Mouse (Mus musculus) limb, embryonic 14.5 days (tissue): ENCODE results near the gene Lamb3. TPM values are rescaled to one million over a fixed set of nuclear protein-coding genes. Genes with fewer than 3 reads are reported as not detected.

Source experiments
- ATAC-seq: fragments of 200-750 bp; cut with Nextera tagmentation; 2 replicates; pipeline ENCODE4 v1.8.0; 2017; ENCODE audit warnings: low read depth, moderate number of reproducible peaks, moderate TSS enrichment; ENCODE audit not compliant: low FRiP score
- DNase-seq: peaks from one replicate; pipeline ENCODE4 v3.0.0-alpha.2; 2015; ENCODE audit warnings: low spot score
- H3K27ac ChIP-seq: fragments of 300-500 bp; sonication (generic); replicated peaks from 2 replicates; pipeline ENCODE4 v1.5.1; 2014; ENCODE audit warnings: low read depth, mild to moderate bottlenecking, low read length, moderate library complexity, mixed read lengths
- H3K27me3 ChIP-seq: fragments of 300-500 bp; sonication (generic); 2 replicates; pipeline ENCODE4 v1.6.1; 2014; ENCODE audit warnings: low read length, mixed read lengths; ENCODE audit not compliant: control insufficient read depth, insufficient read depth
- H3K36me3 ChIP-seq: fragments of 300-500 bp; sonication (generic); 2 replicates; pipeline ENCODE4 v1.6.1; 2014; ENCODE audit warnings: mild to moderate bottlenecking, low read length, moderate library complexity, mixed read lengths; ENCODE audit not compliant: control insufficient read depth, insufficient read depth
- H3K4me1 ChIP-seq: fragments of 300-500 bp; sonication (generic); 2 replicates; pipeline ENCODE4 v1.6.1; 2014; ENCODE audit warnings: antibody characterized with exemption, low read length, mixed read lengths; ENCODE audit not compliant: control insufficient read depth, insufficient read depth
- H3K4me2 ChIP-seq: fragments of 300-500 bp; sonication (generic); replicated peaks from 2 replicates; pipeline ENCODE4 v1.6.1; 2014; ENCODE audit warnings: low read depth, mild to moderate bottlenecking, low read length, moderate library complexity; ENCODE audit not compliant: severe bottlenecking
- H3K4me3 ChIP-seq: fragments of 300-500 bp; sonication (generic); replicated peaks from 2 replicates; pipeline ENCODE4 v1.5.1; 2014; ENCODE audit warnings: low read length
- H3K9ac ChIP-seq: fragments of 300-500 bp; sonication (generic); 2 replicates; pipeline ENCODE4 v1.6.1; 2014; ENCODE audit warnings: mild to moderate bottlenecking, low read depth, low read length, moderate library complexity; ENCODE audit not compliant: severe bottlenecking
- H3K9me3 ChIP-seq: fragments of 300-500 bp; sonication (generic); 2 replicates; pipeline ENCODE4 v1.6.1; 2016; ENCODE audit warnings: low read length; ENCODE audit not compliant: control insufficient read depth
- POLR2A ChIP-seq: fragments of 200-500 bp; IDR thresholded peaks from 2 replicates; pipeline ENCODE4 v1.8.0; 2012; ENCODE audit warnings: inconsistent platforms, mild to moderate bottlenecking, moderate library complexity, borderline replicate concordance; ENCODE audit not compliant: insufficient read depth, insufficient read length; ENCODE audit errors: extremely low read depth
- WGBS: fragments of 180-500 bp; shearing (Covaris S2); extraction: QIAGEN DNeasy Blood & Tissue Kit; methylation state at CpG from one replicate; pipeline ENCODE4 v1.1.7; 2014; 5-methylcytosine and 5-hydroxymethylcytosine counted together
- polyA plus RNA-seq, 2 experiments: library from polyadenylated mRNA; depleted of rRNA in 1 of 2; stranded (reverse) in 1 of 2; unstranded in 1 of 2; fragments of >200 nt; fragmentation: Nextera tagmentation in 1 of 2; extraction: Ambion mirVana in 1 of 2; gene quantifications; 2 replicates each; pipeline versions ENCODE4 v1.2.1 to v1.2.3; 2012 to 2014

Lamb3 gene
- polyA plus RNA-seq, 2 experiments, result 4.0 to 4.6 TPM

GRCm38 (mm10) chr1:193234930-193235329, 27.4 kb downstream of the Lamb3 start:
- H3K9me3 ChIP-seq, result no peaks in the 10 kb centered on the region
- ATAC-seq, result peak; percentile 57; the same call in 1 of the 2 replicates
- no peak overlapping the region for H3K27ac ChIP-seq
- no peak overlapping the region for H3K9ac ChIP-seq
- no peak for TF ChIP-seq POLR2A
- no peaks in the 10 kb centered on the region for H3K36me3 ChIP-seq
- H3K4me3 ChIP-seq, result no peak overlapping the region
- no peaks in the 10 kb centered on the region for H3K27me3 ChIP-seq
- H3K4me1 ChIP-seq, result peaks cover 6% of the 10 kb centered on the region; the same call in 1 of the 2 replicates
- no peak overlapping the region for H3K4me2 ChIP-seq
- 48% methylated on average over 7 of the region's 7 CpGs for WGBS
- DNase-seq, result peak; percentile 74

DNA sequence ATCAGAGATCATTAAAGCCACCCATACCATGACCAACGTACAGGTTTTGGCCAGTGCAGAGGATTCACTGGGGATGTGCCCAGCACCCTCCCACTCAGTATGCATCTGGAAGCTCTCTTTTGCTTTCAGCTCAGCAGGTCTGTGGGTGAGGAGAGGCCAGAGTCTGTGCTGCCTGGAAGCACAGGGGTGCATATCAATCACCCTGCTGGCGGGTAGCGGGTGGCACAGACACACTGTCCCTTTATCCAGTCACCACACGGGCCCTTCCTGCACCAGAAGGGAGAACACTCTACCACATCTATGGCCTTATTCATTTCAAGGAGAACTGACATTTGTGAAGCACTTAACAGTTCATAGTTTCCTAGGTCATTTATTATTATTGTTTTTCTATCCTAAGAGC, 30.9 kb downstream of the Lamb3 start:
- H3K9me3 ChIP-seq, result no peaks in the 10 kb centered on the region
- no peaks in the 10 kb centered on the region for H3K36me3 ChIP-seq
- no peak for TF ChIP-seq POLR2A
- no peak overlapping the region for H3K9ac ChIP-seq
- ATAC-seq, result no peak
- no peak overlapping the region for H3K4me3 ChIP-seq
- peaks cover 6% of the 10 kb centered on the region; the same call in 1 of the 2 replicates for H3K4me1 ChIP-seq
- no peak for DNase-seq
- H3K4me2 ChIP-seq, result no peak overlapping the region
- H3K27ac ChIP-seq, result no peak overlapping the region
- H3K27me3 ChIP-seq, result no peaks in the 10 kb centered on the region
- 56% methylated on average over 4 of the region's 4 CpGs for WGBS

DNA sequence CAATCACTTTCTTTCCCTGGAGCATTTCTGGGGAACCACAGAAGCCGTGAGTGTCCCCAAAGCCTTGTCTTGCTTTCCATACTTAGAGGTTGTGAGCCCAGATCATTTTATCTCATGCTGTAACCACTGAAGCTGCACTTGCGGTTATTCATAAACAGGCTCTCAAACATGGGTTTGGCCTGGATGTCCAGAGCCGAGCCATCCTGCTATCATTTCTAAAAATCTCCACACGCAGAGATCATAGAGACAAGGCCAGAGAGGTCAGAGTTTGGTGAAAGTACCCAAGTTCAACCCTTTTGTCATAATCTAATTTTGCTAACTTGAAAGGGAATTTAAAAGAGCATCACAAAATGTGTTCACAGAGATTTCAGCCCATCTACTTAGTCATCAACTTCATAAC, 33.9 kb downstream of the Lamb3 start:
- Histone ChIP-seq H3K4me1 (no peaks in the 10 kb centered on the region), H3K9ac (no peak overlapping the region), H3K4me2 (no peak overlapping the region), H3K9me3 (no peaks in the 10 kb centered on the region), H3K27ac (no peak overlapping the region), H3K36me3 (no peaks in the 10 kb centered on the region), H3K27me3 (no peaks in the 10 kb centered on the region), H3K4me3 (no peak overlapping the region)
- no peak for TF ChIP-seq POLR2A
- no peak for DNase-seq
- ATAC-seq, result no peak
- 91% methylated on average over 4 of the region's 4 CpGs for WGBS

DNA sequence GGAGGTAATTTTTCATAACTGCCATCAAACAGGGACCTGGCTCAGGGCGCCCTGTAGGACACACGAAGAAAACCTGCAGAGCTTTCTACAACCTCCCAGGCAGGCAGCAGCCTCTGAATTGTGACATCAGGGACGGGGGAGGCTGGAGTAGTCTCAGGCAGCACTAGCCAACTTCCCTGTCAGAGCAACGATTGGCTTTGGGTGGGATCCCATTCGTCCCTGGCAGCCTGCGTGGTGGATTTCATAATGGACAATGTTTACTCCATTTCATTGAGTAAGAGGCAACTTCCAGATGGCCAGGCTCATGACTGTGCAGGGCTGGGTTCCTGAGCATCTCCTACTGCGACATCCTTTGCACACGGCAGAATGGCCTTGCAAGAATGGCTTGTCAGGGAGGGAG, 34.7 kb downstream of the Lamb3 start:
- 64% methylated on average over 8 of the region's 8 CpGs for WGBS
- TF ChIP-seq POLR2A, result no peak
- DNase-seq, result no peak

GRCm38 (mm10) chr1:193242863-193243262, 35.4 kb downstream of the Lamb3 start:
- Histone ChIP-seq H3K4me2 (no peak overlapping the region), H3K27me3 (no peaks in the 10 kb centered on the region), H3K4me3 (no peak overlapping the region), H3K9ac (no peak overlapping the region), H3K9me3 (no peaks in the 10 kb centered on the region), H3K36me3 (no peaks in the 10 kb centered on the region), H3K4me1 (no peaks in the 10 kb centered on the region), H3K27ac (no peak overlapping the region)
- TF ChIP-seq POLR2A, result no peak
- 57% methylated on average over 4 of the region's 4 CpGs for whole genome bisulfite sequencing
- ATAC-seq (no peak), DNase-seq (no peak)

More for the DNA sequence above, 34.7 kb downstream of the Lamb3 start:
- H3K36me3 ChIP-seq, result no peaks in the 10 kb centered on the region
- H3K27me3 ChIP-seq, result no peaks in the 10 kb centered on the region
- no peak overlapping the region for H3K9ac ChIP-seq
- no peaks in the 10 kb centered on the region for H3K9me3 ChIP-seq
- no peak overlapping the region for H3K4me2 ChIP-seq
- no peak overlapping the region for H3K4me3 ChIP-seq
- ATAC-seq, result no peak
- H3K27ac ChIP-seq, result no peak overlapping the region
- H3K4me1 ChIP-seq, result no peaks in the 10 kb centered on the region
